Mouse (Mus musculus) kidney, postnatal 36 days (tissue): ENCODE data around the gene Kcnj14.

ENCODE experiments used
- DNase-seq, 2 experiments: peaks; one replicate each; pipeline ENCODE4 v3.0.0; 2021 to 2022; ENCODE audit warnings: mixed read lengths in 2 of 2

Kcnj14 gene

DNA sequence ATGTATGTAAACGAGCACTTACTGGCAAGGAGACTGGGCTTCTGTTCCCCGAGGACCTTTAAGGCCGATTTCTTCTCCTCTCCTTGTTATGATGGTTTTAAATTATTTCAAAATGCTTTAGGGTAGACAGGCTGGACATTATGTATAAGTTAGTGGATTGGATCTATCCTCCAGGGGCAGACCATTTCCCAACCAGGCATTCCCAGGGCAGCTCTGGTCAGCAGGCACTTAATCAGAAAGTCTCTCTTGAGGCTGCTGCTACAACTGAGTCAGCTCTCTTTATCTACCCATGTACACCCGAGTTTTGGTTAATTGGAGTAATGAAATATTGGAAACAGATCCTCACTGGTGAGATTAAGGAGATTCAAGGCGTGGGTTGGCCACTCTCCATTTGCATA lies 6.5 kb upstream of the Kcnj14 start:
- no peak for DNase-seq

DNA sequence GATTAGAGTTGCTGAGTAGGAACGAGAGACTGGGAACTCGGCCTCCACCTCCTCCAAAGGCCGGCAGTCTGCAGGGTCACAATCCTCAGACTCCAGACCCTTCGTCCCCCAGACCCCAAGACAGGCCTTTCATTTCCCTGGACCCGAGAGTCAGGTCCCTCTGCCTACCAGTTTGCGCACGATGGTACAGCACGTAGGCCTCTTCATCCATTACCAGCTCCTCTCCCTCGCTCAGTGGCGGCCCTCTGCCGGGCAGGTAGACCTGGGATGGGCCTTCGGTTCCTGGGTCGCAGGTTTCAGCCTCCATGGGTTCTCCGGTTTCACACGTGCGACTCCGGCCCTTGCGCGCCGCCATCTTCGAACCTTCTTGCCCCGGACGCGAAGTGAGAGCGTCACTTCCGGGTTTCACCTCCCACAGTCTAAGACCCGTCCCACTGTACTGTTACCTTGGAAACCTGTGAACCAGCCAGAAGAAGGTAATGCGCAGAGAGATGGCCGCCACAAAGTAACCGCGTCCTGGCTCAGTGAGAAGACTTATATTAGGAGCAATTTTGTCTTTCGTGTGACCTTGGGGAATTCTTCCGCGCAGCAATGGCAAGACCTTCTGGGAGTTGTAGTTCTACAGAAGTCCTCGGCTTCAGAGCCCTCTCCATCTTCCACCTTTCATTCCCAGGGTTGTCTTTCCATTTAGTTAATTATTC lies 6.0 kb upstream of the Kcnj14 start, which contains the start of gene Grwd1:
TSS of gene Grwd1 (minus strand) at position 518 of the 701 bp plus-strand sequence.
- peak; percentile 91 to 92 for DNase-seq

DNA sequence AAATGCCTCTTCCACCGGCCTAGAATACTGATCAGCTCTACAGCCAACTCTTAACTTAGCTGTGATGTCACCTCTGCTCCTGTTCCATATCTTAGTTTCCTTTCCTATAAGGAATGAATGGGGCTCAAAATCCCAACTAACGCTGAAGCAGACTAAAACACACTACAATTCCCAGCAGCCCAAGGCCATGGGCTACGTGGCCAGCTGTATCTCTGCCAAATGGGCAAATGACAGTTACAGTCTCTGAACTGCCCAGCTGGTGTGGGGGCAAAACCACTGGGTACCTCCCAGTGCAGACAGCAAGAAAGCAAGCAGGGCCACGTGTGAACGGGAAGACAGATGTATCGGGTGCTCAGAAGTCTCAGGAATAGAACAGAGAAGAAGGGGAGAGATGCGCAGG lies 2.0 kb upstream of the Kcnj14 start:
- no peak for DNase-seq

DNA sequence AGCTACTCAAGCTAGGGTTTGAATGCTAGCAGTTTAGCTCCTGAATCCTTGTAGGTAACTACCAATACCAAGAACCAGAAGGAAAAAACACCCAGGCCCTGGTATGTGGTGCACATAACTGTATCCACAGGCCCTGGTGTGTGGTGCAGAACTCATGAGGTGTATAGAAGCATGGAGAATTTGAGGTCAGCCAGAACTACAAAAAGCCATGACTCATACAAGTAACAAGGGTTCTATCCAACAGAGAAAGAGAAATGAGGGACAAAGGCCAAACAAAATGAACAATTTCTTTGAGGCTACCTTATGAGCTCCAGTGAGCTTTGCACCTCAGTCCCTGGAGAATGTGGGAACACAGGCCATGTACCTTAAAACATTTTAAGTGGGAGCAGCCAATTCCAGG lies 3.7 kb downstream of the Kcnj14 start:
- DNase-seq = no peak

DNA sequence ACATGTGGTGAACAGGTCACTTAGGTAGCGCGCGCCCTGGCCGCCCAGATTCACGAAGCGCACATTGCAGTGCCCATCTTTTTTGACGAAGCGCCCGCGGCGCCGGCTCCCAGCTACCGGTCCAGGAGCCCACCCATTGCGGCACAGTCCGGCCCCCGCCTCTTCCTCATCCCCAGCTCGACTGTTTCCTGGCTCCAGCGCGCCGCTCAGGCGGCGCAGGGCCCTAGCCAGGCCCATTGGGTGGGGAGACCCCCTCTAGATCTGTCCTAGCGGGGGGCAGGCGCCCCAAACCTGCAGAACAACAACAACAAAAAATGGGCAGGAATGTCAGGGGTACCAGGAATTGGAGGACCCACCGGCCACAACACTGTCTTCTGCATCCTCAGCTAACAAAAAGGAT lies 4.7 kb downstream of the Kcnj14 start:
- no peak for DNase-seq

DNA sequence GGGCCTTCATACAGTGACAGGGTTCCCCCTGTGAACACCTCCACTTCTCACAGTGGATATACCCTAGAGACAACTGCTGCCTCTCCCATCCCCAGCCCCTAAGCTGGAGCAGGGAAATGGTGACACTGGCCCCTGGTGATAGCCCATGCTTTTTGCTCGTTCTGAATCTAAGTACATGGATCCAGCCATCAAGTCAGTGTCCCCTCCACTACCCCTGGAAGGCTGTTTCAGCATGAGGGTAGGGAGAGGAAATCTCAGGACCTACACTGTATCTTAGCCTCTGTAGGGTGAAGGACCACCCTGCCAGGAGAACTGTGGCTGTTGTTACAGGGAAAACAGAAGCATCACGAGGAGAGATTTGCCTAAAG lies 8.6 kb downstream of the Kcnj14 start:
- DNase-seq = no peak

DNA sequence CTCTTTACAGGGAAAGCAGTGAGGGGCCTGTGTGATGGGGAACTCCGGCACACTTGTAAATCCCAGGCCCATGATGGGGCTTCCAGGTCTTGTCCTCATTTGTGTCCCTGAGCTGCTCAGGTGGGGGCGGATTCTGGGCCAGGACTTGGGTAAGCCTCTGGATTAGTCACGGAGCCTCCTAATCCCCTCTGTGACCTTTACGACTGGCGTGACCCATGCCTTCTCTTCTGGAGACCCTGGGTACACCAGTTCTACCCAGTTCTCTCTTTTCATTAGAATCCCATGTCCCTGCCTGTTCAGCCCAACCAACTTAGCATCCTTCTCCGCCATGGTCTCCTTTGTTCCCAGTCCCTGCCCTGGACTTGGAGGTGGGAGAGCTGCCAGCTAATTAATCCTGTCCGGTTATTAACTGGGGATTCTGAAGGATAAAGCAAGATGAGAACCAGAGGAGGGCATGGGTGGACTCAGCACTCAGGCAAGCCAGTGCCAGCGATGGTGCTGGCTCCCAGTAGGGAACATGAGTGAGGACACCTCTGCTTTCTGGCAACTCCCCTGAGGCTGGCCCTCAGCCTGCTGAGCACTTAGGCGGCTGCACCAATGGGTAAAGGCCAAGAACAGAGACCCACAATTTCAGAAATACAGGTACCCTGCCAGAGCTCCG lies 9.1 kb downstream of the Kcnj14 start:
- DNase-seq = no peak

DNA sequence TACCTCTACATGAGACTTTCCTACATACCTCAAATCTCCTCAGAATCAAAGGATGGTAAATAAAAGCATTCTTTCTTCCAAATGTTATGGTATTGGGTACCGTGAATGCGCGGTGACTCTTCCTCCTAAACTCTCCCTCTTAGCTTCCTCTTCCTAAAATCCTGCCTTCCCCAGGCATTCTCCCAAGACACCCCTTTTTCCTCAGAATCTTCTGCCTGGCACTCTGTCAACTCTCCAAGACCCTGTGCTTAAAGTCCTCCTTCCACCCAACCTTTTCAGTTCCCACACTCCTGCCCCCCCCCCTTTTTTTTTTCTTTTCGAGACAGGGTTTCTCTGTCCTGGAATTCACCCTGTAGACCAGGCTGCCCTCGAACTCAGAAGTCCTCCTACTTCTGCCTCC lies 9.7 kb downstream of the Kcnj14 start:
- DNase-seq = no peak

DNA sequence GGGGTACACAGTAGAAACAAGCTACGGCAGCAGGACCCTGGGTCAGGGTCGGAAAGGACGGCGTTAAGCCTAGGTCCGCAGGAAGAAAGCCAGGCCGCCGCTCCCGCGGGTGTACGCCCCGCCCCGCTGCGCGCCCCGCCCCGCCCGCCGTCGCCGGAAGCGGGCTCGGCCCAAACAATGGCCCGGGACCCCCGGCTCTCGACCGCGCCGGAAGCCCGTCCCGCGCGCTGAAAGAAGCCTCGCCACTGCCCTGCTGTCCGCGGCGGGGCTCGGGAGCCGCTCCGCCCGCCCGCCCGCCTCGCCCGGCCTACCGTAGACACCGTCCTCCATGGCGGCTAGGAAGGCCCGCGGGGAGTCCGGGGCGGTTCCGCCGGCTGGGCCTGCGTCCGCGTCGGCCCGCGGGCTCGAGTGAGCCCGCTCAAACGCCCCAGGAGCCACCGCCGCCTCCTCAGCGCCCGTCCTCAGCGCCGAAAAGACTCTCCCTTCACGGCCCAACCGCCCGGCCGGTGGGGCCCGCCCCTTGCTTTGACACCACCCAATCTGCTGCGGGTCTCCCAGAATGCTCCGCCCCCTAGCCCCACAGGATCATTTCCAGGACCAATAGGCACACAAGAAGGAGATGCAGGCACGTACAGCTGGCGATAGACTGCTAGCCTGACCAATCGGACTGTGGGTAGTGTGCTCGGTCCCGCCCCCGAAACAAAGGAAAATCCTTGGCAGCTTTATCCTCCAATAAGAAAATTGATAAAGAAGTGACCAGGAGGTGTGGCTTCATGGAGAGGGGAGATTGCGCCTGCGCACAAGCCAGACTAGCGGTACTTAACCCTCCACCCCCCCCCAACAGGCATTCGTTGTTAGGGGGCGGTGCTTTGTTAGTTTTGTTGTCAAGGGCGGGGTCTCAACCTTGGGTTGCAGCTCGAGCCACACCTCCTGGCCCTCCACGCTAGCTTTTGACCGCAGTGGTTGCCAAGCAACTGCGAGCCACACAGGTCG lies 10.5 kb downstream of the Kcnj14 start, which contains the start of gene Cyth2:
TSS of gene Cyth2 (minus strand) at position 795 of the 993 bp plus-strand sequence.
- peak; percentile 99 to 100 for DNase-seq

DNA sequence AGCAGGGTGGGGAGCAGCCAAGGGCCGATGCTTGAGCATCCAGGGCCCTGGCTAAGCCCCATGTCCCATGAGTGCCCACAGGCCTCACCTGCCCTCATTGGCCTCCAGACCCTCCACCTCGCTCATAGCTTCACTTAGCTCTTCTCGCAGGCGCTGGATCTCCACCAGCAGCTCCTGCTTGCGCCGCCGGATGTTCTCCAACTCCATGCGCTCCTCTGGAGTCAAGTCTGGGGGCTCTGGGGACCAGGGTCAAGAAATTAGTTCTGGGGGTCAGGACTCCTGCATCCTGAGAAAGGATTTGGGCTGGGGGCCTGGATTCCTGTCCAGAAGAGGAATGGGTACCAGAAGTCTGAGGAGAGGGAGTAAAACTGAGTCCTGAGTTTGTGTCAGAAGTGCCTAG lies 11.7 kb downstream of the Kcnj14 start:
- no peak for DNase-seq

DNA sequence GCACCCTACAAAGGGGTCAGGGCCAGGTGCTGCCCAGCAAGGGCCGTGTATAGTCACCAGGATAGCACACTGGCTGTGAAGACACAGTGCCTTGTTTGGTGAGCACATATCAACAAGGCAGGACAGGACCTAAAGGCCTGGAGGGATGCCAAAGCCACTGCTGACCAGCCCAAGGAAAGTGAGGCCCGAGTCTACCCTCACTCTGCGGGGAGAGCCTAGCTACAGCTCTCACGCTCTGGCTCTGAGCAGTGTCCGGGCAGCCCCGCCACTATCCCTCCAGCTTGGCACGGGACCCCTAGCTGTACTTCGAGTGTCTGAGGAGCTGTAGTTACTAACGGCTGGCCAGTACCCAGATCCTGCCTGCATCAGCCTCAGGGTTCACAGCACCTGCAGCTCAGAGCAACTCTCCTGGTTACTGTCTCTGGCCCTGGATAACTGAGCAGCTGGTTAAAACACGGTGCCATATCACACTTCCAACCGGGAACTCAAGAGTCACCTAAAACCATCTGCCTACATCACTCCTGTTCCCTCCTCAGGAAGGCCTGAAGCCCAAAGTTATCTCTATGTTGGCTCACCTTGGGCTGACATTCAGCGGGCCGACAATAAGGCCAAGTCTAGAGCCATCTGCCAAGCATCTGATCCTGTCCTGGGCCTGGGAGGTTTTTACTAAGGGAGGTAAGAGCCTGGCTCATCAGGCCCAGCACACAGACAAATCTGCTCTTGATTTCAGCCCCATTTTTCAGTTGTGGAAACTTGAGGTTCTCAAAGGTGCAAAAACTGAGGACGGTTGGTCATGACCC lies 15.1 kb downstream of the Kcnj14 start:
- DNase-seq = no peak

DNA sequence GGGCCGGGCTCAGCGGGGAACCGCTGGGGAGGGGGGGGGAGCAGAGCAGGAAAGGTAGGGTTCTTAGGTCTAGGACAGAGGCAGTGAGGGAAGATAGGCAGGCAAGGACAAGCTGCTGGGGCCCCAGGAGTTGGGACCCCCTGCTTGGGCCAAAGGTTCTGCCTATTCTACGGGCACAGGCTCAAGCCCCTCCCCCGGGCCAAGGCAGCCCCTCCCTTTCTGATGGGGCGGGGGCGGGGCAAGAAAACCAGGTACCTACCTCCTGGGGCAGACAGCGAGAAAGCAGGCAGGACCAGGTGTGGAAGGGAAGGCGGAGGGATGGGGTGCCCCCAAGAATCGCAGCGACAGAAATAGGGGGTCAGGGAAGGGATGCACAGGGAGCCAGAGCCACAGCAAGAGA lies 16.1 kb downstream of the Kcnj14 start:
- DNase-seq = no peak

DNA sequence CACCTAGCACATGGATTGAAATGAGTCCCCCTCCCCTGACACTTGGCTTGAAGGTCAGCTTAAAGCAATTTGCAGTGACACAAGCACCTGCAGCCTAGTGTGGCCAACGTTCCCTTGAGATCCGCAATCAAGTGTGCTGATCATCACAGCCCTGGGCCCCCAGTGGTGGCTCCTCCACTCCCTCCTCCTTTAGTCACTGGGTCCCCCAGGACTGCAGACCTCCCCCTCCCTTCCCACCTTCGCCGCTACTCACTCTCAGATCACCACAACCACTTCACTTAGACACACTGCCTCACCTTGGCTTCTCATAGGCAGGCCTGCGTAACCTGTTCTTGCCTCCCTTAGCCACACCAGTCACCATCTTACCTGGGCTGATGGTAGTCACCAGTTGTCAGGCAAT lies 18.6 kb downstream of the Kcnj14 start:
- DNase-seq = no peak

DNA sequence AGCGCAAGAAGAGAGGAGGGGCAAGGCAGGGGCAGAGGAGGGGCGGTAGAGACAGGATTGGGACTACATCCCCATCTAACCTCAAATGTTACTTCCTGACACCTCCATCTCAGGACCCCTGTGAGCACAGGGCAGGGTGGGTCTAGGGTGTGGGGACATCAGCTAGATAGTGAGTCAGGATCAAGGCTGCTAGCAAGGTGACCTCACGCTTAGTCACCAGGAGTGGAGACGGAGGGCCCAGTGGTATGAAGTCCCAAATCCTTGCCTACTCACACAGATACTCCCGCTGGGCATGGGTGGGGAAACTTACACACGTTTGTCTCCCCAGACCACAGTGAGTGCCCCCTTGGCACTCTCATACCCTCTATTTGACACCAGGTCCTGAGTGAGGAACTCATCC lies 22.0 kb downstream of the Kcnj14 start:
- DNase-seq = no peak

DNA sequence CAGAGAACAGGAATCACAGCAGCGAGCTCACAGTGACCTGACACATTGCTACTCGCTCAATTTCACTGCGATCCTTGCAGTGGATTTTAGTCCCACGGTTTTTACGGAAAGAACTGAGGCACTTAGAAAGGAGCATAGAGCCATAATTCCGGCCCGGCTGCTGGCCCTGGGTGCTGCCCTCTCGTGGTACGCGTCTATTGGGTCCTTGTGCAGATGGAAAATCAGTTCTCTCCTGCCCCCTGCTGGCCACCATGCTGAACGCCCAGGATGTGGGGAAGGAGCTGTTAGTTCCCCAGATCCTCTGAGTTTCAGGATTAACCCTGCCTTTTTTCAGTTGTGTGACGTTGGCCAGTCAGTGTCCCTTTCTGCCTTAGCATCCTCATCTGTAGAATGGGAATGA lies 23.2 kb downstream of the Kcnj14 start:
- peak; percentile 94 to 98 for DNase-seq

DNA sequence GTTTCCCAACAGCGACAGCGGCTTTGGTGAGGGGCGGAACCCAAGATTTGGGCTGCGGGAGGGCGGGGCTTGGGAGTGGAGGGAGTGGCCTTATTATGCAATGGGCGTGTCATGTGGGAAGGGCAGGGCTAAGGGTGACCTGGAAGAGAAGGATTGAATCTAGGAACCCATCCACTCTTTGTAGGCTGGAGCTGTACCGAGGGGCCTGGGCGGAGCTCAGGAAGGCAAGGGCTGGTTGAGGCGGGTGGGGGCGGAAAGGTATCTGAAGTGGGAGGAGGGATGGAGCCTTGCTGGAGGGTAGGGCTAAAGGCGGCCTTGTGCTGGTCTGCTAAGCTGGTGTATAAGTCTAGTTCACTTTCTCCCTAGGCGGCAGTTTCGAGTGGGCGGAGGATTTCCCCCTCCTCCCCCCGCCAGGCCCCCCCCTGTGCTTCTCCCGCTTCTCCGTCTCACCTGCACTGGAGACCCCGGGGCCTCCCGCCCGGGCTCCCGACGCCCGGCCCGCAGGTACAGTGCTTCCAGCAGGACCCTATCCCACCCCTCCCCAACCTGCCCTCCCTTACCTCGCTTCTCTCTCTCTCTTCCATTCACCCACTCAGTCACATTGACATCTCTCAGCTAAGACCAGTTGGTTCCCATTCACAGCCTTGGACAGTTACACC lies 23.9 kb downstream of the Kcnj14 start:
- DNase-seq = peak; percentile 59 to 66

DNA sequence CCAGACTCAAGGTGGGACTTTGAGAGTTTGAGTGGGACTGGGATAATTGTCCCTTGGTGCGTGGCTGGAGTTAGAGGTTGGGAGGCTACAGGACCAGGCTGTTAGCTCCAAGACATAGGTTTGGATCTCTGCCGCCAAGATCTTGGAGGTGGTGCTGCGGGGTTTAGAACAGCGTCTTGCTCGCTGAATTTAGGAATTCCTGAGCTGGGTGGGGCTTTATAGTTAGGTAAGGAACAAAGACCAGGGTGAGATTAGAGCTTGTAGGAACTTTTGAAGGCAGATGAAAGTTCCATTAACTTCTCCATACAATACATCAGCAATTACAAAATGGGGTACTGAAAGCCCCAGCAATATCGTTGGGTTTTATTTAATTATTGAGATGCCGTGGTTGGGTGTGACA lies 24.6 kb downstream of the Kcnj14 start:
- no peak for DNase-seq

DNA sequence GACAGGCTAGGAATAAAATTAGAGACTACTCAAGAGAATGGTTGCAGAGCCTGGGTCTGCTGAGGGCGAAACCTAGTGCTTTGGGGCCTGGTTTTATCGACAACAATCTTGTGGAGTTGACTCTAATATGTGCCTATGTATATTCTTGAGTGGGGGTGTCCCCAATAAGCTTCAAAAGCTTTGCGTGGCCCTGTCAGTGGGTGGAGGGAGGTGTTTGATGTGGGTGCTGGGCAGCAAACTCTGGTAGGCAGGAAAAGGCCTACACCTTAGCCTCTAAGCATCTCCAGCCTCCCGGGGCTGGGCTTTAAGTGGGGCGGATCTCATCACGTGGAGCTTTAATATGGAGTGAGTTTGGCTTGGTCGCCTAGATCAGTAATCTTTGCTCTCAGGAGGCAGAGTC lies 25.7 kb downstream of the Kcnj14 start:
- no peak for DNase-seq

DNA sequence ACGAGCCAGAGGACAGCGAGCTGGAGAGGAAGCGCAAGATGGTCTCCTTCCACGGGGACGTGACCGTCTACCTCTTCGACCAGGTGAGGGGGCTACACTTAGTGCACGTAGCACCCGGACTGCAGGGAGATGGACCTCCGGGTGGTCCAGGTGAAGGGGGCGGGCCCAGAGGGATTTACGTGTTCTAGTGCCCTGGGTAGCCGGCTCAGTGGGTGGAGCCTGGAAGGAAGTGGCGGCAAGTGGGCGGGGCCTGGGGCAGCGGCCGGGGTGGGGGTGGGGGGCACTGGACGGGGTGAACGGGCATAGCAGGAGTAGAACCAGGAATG lies 26.1 kb downstream of the Kcnj14 start:
- peak; percentile 53 to 83 for DNase-seq

DNA sequence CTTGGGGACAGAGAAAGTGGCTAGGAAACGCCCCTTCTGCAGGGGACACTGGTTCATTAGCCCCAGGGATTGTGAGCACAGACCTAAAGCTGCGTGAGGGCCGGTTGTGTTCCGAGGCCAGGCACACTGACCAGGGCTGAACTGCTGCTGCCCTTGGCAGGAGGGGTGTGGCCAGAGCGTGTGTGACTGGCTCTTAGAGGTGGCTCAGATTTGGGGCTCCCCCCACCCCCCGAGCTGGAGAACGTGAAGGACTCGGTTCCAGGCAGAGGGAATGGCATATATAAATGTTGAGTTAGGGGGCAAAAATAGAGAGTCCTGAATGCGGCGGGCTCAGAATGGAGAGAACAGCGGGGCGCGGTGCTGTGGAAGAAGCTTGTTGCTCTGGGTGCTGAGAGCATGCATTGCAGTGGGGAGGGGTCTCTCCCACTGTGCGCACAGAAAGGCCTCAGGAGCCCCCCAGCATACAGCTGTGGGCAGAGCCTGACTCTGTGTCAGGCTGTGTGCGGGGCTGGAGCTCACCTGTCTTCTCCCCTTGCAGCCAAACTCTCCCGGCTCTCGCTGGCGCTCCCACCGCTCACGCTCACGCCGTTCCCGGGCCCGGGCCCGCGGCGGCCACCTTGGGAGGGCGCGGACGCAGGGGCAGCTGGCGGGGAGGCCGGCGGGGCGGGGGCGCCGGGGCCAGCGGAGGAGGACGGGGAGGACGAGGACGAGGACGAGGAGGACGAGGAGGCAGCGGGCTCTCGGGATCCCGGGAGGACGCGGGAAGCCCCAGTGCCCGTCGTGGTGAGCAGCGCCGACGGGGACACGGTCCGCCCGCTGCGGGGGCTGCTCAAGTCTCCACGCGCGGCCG lies 26.7 kb downstream of the Kcnj14 start:
- DNase-seq = peak; percentile 20 to 54

DNA sequence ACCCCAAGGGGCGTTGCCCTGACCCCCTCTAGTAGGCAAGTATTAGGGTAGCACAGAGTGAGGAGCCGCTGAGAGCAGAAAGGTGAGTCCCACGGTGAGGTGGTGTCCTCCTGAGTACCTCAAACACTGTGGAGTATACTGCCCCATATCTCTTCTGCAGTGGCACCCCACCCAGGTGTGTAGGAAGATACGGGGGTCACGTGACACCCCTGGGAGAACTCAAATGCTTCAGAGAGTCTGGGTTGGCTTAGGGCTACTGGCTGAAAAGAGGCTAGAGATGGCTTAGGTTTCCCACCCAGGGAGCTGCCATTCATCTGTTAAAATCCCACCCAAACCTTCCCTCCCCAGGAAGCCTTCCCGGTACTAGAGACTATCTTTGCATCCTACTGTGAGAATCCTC lies 27.6 kb downstream of the Kcnj14 start:
- no peak for DNase-seq
